Mouse (Mus musculus) lung, postnatal 36 days (tissue): Measurements from ENCODE around the gene 1110032A03Rik.

Experiments
- DNase-seq: peaks from one replicate; pipeline ENCODE4 v3.0.0; 2022; ENCODE audit warnings: mixed read lengths

The 1110032A03Rik gene

DNA sequence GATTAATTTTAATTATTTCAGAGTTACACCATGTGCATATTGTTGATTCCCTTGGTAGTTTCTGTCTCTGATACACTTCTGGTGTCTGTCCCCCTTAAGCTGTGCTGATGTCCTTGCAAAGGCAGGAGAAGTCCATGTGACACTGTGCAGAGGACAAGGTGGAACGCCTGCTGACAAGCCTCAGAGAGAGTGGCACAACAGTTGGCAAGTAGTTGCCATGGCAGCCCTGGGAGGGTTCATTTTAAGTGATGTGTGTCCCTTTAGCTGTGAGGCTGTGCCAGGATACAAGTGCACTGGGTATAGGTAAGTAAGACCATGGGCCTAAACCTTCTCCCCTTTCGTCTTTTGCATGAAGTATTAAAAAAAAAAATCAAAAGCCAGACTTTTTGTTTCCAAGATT, 5.3 kb downstream of the 1110032A03Rik start:
- no peak for DNase-seq

DNA sequence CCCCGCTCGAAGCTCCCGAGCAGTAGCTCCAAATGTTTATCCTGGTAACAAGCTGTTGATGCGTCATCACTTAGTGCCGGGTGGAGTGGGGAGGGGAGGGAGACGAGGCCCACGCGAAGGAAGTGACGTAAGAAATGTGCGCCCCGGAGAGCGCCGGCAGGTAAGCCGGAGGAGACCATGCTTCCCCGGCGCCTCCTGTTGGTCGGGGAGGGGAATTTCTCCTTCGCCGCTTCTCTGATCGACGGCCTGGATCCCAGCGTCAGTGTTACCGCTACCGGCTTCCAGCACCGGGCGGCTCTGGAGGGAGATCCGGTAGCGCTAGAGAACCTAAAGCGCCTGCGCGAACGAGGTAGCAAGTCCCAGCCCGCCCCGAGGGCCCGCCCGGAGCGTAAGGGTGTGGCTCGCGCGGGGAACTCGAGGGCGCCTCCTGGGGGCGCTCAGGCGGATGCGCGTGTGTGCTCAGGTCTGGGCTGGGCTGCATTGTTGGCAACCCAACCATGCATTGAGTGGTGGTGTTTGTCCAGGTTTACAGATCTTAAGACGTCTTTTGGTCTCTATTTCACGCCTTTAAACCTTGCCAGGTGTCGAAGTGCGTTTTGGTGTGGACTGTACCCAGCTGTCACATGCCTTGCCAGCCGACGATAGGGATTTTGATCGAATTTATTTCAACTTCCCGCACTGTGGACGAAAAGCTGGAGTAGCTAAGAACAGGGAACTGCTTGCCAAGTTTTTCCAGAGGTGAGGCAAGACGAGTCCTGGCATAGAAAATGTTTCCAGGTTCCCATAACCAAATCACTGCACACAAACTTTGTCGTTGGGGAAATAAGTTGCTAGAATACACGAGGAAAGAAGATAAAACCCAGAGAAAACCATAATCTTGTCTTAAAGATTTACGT, 7.0 kb downstream of the 1110032A03Rik start, which contains the start of gene Fdxacb1:
TSS of gene Fdxacb1 (plus strand) at position 130 of the 896 bp plus-strand sequence.
- DNase-seq: peak; percentile 100

DNA sequence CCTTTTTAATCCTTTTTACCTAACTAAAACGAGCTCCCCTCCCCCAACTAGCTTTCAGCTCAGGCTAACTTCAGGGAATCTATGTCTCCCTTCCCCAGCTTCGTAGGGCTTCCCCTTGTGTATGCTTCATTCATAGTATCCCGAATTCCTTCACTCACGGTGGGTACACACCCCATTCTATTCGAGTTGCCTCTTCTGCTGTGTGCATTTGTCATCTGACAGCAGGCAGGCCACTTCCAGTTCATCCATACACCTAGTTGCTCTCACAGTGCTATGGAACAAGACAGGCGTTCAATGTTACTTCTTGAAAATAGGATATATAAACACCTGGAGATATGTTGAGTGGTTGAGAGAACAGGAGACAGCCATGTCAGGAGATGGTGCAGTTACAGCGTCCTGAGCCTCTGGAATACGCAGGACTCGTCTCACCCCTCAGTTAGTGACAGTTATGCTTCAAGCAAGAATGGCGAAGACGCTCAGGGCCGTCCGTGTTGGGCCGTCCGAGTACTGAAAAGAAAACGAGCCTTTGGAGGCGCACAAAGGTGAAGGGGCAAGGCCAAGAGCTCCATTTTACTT, 7.7 kb downstream of the 1110032A03Rik start:
- no peak for DNase-seq

DNA sequence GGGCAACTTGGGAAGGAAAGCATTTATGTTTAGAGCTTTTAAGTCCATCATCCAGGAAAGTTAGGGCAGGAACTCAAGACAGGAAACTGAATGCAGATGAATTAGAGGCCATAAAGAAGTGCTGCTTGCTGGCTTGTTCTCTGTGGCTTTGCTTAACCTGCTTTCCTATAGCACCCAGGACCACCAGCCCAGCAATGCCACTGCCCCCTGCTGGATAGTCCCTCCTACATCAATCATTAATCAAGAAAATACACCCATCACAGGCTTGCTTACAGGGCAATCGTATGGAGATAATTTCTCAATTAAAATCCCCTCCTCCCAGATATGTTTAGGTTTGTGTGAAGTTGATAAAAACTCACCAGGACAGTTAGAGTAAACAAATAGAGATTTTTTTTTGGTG, 12.0 kb downstream of the 1110032A03Rik start:
- DNase-seq: peak; percentile 56

DNA sequence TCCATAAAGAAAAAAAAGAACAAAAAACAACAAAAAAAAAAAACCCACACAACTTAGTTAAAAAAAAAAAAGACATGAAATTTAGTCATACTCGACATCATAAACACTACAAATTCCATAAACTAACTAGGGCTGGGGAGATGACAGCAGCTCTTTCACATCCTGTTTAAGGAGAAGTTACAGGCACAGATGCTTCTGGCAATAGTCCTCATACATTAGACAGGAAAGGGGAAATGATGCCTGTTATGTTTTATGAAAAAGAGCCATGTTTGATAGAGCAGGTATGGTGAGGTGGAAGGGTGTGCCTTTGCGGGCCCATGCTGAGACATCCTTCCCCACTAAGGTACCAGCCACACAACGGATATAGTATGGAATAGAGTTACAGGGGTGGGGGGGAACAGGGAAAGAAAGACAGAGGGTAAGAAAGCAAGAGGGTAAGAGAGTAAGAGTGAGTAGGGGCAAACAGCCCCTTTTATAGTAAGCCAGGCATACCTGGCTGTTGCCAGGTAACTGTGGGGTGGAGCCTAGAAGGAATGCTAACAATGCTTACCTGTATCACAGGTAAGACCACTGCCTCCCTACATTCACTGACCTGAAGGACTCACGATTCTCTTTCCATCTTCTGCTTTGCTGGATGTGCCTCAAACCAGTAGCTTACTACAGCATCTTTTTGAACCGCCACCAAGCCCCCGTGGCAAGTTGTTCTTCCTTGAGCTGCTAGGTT, 13.6 kb downstream of the 1110032A03Rik start:
- no peak for DNase-seq

DNA sequence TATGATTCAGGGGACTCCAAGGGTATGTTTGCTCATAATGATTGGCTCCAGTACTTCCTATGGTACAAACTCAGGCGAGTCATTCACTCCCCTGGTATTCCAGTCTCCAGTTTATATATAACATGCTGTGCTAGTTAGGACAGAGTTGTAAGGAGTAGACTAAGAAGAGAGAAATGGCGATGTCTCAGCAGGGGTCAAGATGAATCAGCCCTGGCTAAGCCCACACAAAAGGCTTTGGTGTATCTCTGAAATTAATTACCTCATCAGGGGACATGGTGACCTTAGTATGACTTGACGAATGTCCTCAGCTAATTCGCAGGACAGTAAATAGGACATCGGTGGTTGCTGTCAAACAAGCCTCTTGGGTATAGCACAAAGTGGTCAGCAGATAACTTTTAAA, 18.6 kb downstream of the 1110032A03Rik start:
- no peak for DNase-seq

DNA sequence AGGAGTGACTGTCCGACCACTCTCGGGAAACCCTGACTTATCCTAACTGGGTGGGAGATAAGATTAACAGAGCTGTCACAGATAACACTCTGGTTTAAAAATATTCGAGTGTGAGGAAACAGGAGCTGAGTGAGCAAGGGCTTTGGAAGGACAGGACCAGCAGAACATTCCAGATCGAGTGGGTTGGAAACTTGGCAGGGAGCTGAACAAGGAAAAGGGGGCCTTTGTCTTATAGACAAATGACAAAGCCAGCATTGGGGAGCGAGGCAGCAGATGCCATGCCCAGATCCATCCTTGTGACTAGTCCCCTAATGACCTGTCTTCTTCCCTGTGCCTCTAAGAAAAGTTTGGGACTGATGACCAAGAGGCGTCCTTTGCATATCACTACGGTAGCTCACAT, 21.4 kb downstream of the 1110032A03Rik start:
- no peak for DNase-seq

DNA sequence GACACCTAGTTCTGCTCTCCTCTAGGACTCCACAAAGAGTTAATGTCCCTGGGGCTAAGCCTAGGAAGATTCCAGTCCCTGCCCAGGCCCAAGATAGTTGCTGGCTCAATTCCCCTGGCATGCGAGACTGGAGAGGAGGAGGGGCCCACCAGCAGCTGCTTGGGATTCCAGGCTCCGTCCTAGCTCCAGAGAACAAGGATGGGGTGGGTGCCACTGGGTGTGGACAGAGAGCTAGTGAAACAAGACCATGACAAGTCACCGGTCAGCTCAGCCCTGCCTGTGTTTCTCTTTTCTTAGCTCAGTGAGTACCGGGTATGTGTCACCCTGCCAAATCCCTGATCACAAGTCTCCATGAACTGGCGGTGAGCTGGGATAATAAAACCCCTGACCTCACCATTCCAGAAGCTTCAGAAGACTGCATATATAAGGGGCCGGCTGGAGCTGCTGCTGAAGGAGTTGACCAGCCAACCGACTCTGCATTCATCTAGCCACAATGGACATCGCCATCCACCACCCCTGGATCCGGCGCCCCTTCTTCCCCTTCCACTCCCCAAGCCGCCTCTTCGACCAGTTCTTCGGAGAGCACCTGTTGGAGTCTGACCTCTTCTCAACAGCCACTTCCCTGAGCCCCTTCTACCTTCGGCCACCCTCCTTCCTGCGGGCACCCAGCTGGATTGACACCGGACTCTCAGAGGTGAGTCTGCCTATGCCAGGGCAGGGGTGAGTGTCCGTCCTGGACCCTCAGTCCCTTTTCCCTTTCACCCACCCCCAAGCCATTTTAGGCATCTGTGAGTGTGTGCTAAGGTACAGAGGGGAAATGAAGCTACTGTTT, 22.3 kb downstream of the 1110032A03Rik start:
- DNase-seq: peak; percentile 91

DNA sequence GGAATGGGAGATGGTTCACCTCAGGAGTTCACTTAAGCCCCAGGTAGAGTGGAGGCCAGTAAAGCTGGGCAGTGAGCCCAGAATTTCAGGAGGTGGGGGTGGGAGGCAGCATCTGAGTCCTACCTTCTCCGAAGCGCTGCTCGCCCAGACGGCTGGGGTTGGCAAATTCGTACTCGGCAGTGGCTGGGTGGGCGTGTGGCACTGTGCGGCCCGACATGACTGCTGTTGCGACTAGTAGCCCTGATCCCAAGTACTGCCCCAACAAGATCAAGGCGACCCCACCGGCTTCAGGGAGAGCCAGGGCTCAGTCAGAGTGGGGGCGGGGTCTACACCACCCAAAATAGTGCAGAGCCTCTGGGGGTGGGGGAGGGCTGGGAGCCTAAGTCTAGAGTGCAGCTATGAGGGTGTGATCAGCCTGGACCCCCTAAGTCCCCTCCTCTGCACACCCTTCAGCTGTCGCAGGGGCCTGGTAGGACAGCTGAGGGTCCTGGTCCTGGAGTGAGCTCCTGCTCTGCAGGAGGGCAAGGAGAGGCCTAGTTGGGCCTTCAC, 23.2 kb downstream of the 1110032A03Rik start, which contains the start of gene Hspb2:
TSS of gene Hspb2 (minus strand) at position 301 of the 549 bp plus-strand sequence.
- DNase-seq: no peak

DNA sequence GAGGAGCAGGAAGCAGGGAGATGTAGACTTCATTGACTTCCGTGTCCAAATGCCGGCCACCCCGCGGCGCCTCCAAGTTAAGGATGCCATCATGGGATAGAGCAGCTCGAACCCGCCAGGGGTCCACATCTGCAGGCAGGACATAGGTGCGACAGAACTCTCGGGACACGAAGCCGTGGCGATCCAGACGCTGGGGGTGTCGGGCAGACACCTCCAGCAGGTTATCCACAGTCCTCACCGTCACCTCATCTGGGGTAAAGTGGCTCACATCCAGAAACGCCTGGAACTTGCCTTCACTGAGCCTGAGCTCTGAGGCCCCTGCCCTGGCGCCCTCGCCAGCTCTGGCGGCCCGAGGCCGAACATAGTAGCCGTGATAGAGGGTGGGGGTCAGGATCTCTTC, 24.0 kb downstream of the 1110032A03Rik start, which contains the start of gene Cryab:
TSS of gene Cryab (plus strand) at position 3 of the 400 bp plus-strand sequence.
- DNase-seq: no peak

DNA sequence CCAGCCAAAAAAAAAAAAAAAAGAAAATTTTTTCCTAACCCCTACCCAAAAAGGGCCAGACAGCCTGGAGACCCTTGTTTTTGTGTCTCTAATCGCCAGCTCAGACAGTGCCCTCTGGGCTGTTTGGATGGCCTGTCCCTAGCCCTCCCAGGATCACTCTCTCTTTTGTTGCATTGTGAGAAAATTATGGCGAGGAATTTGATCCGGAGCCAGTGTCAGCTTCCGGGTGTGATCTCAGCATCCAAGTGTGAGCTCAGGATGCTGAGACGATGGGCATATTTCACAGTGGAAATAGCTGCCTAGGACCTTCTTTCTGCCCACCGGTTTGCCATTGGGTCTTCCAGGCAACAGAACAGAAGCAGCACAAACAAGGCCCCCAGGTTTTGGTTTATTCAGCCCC, 24.6 kb downstream of the 1110032A03Rik start:
- no peak for DNase-seq

DNA sequence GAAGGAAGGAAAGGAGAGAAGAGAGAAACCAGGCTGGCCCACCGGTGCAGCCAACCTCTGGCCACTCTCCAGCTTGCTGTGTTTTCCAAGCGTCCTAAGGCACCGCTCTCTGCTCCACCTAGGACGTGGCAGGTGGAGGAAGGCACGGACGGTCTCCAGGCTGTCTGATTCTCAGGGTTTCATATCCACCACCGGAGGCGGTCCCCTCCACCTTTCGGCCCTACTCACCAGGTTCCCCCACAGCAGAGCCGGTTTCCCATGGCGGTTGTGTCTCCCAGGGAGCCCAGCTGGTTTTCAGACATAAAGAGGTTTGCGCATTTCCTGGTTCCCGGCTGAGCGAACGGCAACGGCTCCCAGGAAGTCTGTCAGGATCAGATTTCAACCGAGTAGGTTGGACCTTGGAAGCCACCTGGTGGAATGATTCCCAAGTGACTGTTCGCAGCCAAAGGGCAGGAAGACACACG, 29.1 kb downstream of the 1110032A03Rik start, which contains the start of gene 2310030G06Rik:
TSS of gene 2310030G06Rik (minus strand) at position 323 of the 464 bp plus-strand sequence.
- peak; percentile 80 for DNase-seq

DNA sequence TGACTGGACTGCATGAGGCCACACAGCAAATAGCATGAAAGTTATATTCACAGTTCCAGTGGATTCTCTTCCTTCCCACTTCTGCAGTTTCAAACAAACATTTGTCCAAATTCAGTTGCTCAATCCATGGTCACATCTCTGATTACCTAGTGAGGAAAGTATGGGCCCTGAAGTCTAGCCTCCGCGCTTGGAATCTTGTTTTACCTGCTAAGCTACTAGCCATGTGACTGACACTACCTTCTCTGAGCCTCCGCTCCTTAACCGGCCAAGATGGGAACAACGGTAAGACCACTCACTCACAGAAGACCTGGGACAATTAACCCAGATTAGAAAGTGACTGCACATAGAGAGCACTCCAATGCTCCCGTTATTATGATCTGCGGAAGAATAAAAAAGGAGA, 29.5 kb downstream of the 1110032A03Rik start:
- DNase-seq: peak; percentile 74

DNA sequence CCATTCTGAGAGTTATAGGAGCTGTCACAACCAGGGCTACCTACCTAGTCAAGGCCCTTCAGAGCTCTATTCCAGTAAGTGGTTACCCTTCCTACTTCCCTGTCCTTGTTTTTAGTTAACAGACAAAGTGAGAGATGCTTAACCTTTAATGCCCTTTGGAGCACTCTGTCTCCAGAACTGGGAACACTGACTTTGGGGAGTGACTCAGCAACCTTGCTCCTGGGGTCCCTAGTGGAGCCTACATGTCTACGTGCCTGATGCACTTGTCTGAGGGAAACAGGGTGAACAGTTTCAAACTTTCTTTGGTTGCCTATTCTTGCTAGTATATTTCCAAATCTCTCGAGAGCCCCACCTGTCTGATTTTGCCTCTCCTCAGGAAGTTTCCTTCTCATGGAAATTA, 32.6 kb downstream of the 1110032A03Rik start:
- DNase-seq: no peak

DNA sequence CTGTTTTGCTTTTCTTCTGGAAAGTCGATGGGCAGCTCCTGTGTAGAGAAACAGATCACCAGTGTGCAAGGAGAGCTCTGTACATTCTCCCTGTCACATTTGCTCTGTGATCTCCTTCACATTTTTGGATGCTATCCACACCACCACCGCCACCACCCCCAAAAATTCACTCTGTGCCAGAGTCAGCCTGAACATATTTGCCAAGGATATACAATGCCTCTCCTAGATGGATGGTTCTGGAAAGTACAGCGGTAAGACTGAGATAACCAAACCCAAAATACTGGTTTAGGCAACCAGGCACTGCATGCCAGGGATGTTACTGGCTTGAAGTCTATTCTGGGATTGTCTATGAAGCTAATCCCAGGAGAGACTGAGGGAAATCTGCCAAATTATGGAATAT, 33.1 kb downstream of the 1110032A03Rik start:
- DNase-seq: no peak

DNA sequence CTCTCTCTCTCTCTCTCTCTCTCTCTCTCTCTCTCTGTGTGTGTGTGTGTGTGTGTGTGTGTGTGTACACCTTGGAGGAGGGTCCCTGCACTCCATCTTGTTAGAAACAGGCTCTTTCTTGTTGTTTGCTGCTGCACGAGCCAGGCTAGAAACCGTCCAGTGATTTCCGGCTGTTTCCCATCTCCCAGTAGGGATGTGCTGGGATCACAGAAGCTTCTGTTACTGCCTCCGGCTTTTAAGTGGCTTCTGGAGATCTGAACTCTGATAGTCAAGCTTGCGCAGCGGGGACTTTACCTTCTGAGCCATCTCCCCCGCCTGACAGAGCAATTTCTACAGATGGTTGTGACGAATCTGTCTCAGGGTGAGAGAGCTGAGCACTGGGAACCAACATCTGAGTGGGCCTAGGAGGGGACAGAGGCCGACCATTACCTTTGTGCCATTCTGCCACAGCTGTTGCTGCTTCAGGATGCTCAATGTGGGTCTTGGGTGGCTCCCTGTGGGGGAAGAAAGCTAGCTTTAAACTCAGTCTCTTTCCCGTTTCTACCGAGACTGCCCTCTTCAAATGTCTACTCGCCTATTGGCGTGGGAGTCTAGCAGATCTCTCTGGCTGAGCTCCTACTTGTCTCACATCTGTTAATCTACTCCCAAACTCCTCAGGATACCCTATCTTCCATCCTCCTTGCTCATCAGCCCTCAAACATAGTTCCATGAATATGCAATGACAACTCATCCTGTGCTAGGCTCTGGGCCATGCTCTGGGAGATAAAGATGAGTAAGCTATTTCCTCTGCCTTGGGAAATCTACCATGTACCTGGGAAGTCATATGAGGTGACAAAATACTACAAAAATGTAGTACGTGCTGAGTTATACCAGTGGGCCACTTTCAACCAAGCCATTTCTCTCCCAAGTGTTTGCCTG, 34.2 kb downstream of the 1110032A03Rik start:
- DNase-seq: no peak

DNA sequence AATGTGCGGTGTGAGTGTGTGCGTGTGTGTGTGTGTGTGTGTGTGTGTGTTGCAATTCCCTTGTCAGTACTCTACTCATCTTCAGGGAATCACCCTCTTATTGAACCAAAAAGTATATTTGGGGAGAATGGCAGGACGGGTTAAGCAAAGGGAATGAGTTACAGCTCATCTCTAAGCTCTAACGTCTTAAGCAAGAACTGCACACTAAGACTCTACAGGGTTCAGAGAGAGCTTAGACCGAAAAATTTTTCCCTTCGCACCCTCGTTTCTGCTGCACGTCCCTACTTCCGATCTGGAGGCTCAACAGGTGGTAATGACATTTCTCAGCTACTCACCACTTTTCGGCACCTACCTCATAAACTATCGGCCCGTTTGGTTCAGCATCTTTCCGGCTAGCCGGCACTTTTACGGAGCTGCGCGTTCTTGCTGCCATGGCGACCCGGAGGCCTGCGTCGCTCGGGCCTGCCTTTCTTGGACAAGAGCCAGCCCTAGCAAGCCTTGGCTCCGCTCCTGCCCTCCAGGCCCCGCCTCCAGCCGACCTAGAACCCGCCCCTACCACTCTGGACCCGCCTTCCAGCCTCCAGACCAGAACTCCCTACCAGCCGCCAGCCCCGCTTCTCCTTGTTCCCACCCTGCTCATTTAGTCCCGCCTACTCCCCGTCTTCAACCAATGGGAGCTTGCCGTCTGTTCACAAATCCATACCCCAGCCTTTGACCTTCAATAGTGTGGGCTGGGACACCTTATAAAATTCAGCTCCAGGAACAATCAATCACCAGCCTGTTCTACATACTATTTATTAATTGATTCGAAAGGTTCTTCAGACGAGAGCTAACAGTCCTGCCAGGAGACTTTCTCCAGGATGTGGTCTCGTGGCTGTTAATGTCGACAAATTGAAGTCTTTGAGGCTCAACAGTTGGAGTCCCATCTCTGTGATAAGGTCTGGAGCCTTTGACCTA, 36.1 kb downstream of the 1110032A03Rik start, which contains the start of gene Dixdc1:
TSS of gene Dixdc1 (minus strand) at position 604 of the 957 bp plus-strand sequence.
- peak; percentile 94 for DNase-seq

DNA sequence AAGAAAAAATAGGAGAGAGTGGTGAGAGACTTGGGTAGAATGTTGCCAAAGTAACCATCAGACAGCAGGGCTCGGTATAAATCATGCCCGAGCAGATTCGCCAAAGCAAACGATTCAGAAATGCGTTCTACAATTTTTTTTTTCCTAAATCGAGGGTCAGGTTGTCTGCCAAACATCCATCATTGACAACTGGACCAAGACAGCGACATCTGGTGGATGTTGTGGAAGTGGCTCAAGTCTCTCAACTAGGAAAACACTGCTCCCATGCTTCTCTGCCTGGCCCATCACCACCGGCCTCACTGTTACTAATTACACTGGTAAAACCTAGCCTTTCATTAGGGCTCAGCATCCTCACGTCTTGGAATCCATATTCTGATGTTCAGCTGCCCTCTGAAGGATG, 40.3 kb downstream of the 1110032A03Rik start:
- DNase-seq: peak; percentile 87

DNA sequence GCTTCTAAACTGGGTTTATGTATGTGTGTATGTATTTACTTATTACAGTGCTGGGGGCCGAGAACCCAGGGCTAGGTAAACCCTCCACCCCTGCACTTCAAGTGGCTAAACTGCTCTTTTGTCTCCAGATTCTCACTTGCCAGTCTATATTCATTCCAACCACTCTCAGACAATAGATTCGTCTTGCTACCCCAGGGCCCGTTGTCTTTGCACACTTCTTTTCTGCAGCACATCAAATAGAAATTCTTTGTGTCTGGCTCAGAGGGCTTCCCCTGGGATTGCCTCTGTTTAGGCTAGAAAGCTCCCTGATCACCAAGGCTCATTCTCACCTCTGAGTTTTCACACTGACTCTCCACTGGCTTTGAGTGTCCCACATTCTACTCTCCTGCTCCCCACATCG, 42.8 kb downstream of the 1110032A03Rik start:
- DNase-seq: no peak
